Comparison of ENCODE assay signal across 9 mouse cellular contexts in the genomic region with DNA sequence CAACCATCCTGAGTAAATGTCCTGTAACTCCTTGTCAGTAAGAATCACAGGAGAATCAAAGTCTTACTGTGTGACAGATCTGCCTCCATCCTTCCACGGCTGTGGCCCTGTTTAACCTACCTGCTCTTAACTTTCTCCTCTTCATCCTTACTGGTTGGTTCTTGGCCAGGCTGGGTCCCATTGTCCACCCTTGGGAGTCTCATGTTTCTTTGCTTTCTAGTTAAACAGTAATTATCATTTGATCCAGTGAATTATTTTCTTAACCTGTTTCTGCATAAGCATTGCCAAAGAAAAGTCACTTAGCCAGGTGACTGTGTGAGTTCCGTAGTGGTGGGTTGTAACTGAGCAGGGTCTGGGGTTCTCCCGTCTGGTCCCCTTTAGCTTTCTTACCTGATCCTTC. TPM values are rescaled to one million over a fixed set of nuclear protein-coding genes. Genes with fewer than 3 reads are reported as not detected.
DNase-seq lines count a peak whose midpoint lies in the region; ATAC-seq and TF ChIP-seq lines count a peak whose summit lies in the region.
"Not testable (repeated sequence)": the region's sequence is repeated elsewhere in the genome, so short reads cannot be mapped to it uniquely, and the experiment has no call there.
"Had no signal": no experiment of that assay in that cellular context is flagged by ENCODE, and none has a peak within 500 bp of the region (broad histone marks: within the 10 kb centered on the region; RNA-seq: fewer than 3 reads in every experiment).

No protein-coding gene starts in this region.

- 40% methylated on average over 2 of the region's 3 CpGs for WGBS in forebrain, embryonic 15.5 days
- 65% methylated on average over 2 of the region's 3 CpGs for WGBS in hindbrain, embryonic 10.5 days
- WGBS in limb, embryonic 11.5 days, result 29% methylated on average over 1 of the region's 3 CpGs
- WGBS in liver, postnatal 0 days (ENCODE audit: insufficient replicate concordance), result 33% methylated on average over 1 of the region's 3 CpGs
- WGBS in midbrain, postnatal 0 days, result 80% methylated on average over 1 of the region's 3 CpGs

- peak overlapping the region; percentile 39 for H3K4me2 ChIP-seq in forebrain, embryonic 15.5 days (replicated peaks)
- H3K4me2 ChIP-seq in limb, embryonic 11.5 days (ENCODE audit: low read depth, severe bottlenecking), result peak overlapping the region; percentile 27; the same call in 1 of the 2 replicates
- H3K4me2 ChIP-seq in liver, postnatal 0 days (ENCODE audit: low read depth, low read length), result peak overlapping the region; percentile 53
- H3K4me2 ChIP-seq in midbrain, postnatal 0 days (ENCODE audit: low read depth, low read length, poor library complexity, severe bottlenecking), result peak overlapping the region; percentile 18; the same call in 1 of the 2 replicates

- H3K27ac ChIP-seq in bone marrow macrophage, adult 2 months (ENCODE audit: insufficient read depth, low read depth, low read length); forebrain, embryonic 15.5 days (replicated peaks); hindbrain, embryonic 10.5 days; limb, embryonic 11.5 days (replicated peaks; ENCODE audit: low read depth, low read length); liver, postnatal 0 days (ENCODE audit: low read depth); midbrain, postnatal 0 days (ENCODE audit: low read depth, low read length): not testable (repeated sequence)

- H3K36me3 ChIP-seq in forebrain, embryonic 15.5 days, result peaks cover 19% of the 10 kb centered on the region
- H3K36me3 ChIP-seq in hindbrain, embryonic 10.5 days, result peaks cover 30% of the 10 kb centered on the region
- H3K36me3 ChIP-seq in limb, embryonic 11.5 days (ENCODE audit: control insufficient read depth, insufficient read depth, low read length), result not testable (repeated sequence)
- H3K36me3 ChIP-seq in liver, postnatal 0 days (replicated peaks; ENCODE audit: insufficient read depth, low read length), result peaks cover 21% of the 10 kb centered on the region
- H3K36me3 ChIP-seq in midbrain, postnatal 0 days (ENCODE audit: insufficient read depth, low read length), result peaks cover 14% of the 10 kb centered on the region

- ATAC-seq in forebrain, embryonic 15.5 days (replicated peaks); limb, embryonic 11.5 days (ENCODE audit: insufficient number of reproducible peaks, low FRiP score, low TSS enrichment, low read depth); liver, postnatal 0 days; midbrain, postnatal 0 days (ENCODE audit: low FRiP score): not testable (repeated sequence)

- not testable (repeated sequence) for H3K9ac ChIP-seq in forebrain, embryonic 15.5 days (replicated peaks); limb, embryonic 11.5 days (ENCODE audit: low read length); liver, postnatal 0 days (replicated peaks); midbrain, postnatal 0 days (replicated peaks; ENCODE audit: low read length, poor library complexity, severe bottlenecking)

- H3K4me1 ChIP-seq in bone marrow macrophage, adult 2 months (ENCODE audit: control insufficient read depth, insufficient read depth, low read length), result peaks cover 13% of the 10 kb centered on the region
- H3K4me1 ChIP-seq in forebrain, embryonic 15.5 days; hindbrain, embryonic 10.5 days (replicated peaks); limb, embryonic 11.5 days (ENCODE audit: control insufficient read depth, insufficient read depth, low read length); liver, postnatal 0 days (ENCODE audit: insufficient read depth); midbrain, postnatal 0 days (ENCODE audit: insufficient read depth, low read length): not testable (repeated sequence)

- TF ChIP-seq CTCF in bone marrow macrophage, adult 2 months (IDR thresholded peaks at IDR 0.05; ENCODE audit: low read depth, low read length); liver, postnatal 0 days (IDR thresholded peaks at IDR 0.05; ENCODE audit: low read depth); midbrain, postnatal 0 days (IDR thresholded peaks at IDR 0.05): not testable (repeated sequence)

- TF ChIP-seq POLR2A in bone marrow macrophage, adult 2 months (IDR thresholded peaks at IDR 0.05; ENCODE audit: borderline replicate concordance, low read depth, low read length), result not testable (repeated sequence)

- peak overlapping the region; percentile 65; the same call in 1 of the 2 replicates for H3K4me3 ChIP-seq in bone marrow macrophage, adult 2 months (ENCODE audit: insufficient read depth, low read length)
- H3K4me3 ChIP-seq in forebrain, embryonic 15.5 days, result peak overlapping the region; percentile 55
- peak overlapping the region; percentile 59 for H3K4me3 ChIP-seq in hindbrain, embryonic 10.5 days
- not testable (repeated sequence) for H3K4me3 ChIP-seq in limb, embryonic 11.5 days (ENCODE audit: low read depth, low read length); midbrain, postnatal 0 days (ENCODE audit: low read depth, low read length)
- peak overlapping the region; percentile 60; the same call in 1 of the 2 replicates for H3K4me3 ChIP-seq in liver, postnatal 0 days (ENCODE audit: low read depth, low read length)

- not testable (repeated sequence) for H3K9me3 ChIP-seq in forebrain, embryonic 15.5 days; hindbrain, embryonic 10.5 days; limb, embryonic 11.5 days (ENCODE audit: control insufficient read depth, low read length); liver, postnatal 0 days (ENCODE audit: low read length); midbrain, postnatal 0 days (ENCODE audit: low read length)

- not testable (repeated sequence) for TF ChIP-seq EP300 in liver, postnatal 0 days (IDR thresholded peaks at IDR 0.05; ENCODE audit: low read depth)

- not testable (repeated sequence) for DNase-seq in hindbrain, embryonic 10.5 days (ENCODE audit: low spot score); limb, embryonic 11.5 days (ENCODE audit: low spot score); liver, postnatal 0 days; midbrain, postnatal 0 days (ENCODE audit: low spot score)
- peak; percentile 46 for DNase-seq in kidney, adult 11 months

- not testable (repeated sequence) for H3K27me3 ChIP-seq in forebrain, embryonic 15.5 days; hindbrain, embryonic 10.5 days (ENCODE audit: insufficient read depth, poor library complexity, severe bottlenecking); limb, embryonic 11.5 days (ENCODE audit: control insufficient read depth, insufficient read depth, low read length); liver, postnatal 0 days (ENCODE audit: insufficient read depth, low read length); midbrain, postnatal 0 days (ENCODE audit: insufficient read depth, low read length)

RNA-seq across cellular contexts. Expression of a gene that starts 1.2 kb away (rescaled TPM):
- polyA plus RNA-seq in bone marrow macrophage, adult 2 months (2012; ENCODE audit: insufficient read depth, insufficient read length, missing spikeins), result 16.4 and 17.4 TPM in 2 replicates
- 23.6 and 27.2 TPM in 2 replicates for polyA plus RNA-seq in forebrain, embryonic 15.5 days (2015; fragmentation: Nextera tagmentation; extraction: Ambion mirVana)
- polyA plus RNA-seq in hindbrain, embryonic 10.5 days (2016; fragmentation: Nextera tagmentation; extraction: Ambion mirVana), result 40.5 and 43.6 TPM in 2 replicates
- polyA plus RNA-seq in limb, embryonic 11.5 days (2014; fragmentation: Nextera tagmentation; extraction: Ambion mirVana), result 59.2 and 64.0 TPM in 2 replicates
- 8.2 and 8.5 TPM in 2 replicates for polyA plus RNA-seq in liver, postnatal 0 days (2015; fragmentation: Nextera tagmentation; extraction: Ambion mirVana)
- 13.2 and 19.1 TPM in 2 replicates for total RNA-seq in midbrain, postnatal 0 days (2014; rRNA removed)
- 16.6 and 17.9 TPM in 2 replicates for polyA plus RNA-seq in midbrain, postnatal 0 days (2015; fragmentation: Nextera tagmentation; extraction: Ambion mirVana)

RNA-seq across cellular contexts. Expression of a gene that starts 18.6 kb away (rescaled TPM):
- polyA plus RNA-seq in bone marrow macrophage, adult 2 months (2012; ENCODE audit: insufficient read depth, insufficient read length, missing spikeins), result 19.5 and 23.3 TPM in 2 replicates
- 12.0 and 12.1 TPM in 2 replicates for polyA plus RNA-seq in forebrain, embryonic 15.5 days (2015; fragmentation: Nextera tagmentation; extraction: Ambion mirVana)
- polyA plus RNA-seq in hindbrain, embryonic 10.5 days (2016; fragmentation: Nextera tagmentation; extraction: Ambion mirVana), result 18.3 and 19.2 TPM in 2 replicates
- 20.4 and 21.2 TPM in 2 replicates for polyA plus RNA-seq in limb, embryonic 11.5 days (2014; fragmentation: Nextera tagmentation; extraction: Ambion mirVana)
- polyA plus RNA-seq in liver, postnatal 0 days (2015; fragmentation: Nextera tagmentation; extraction: Ambion mirVana), result 27.0 and 28.8 TPM in 2 replicates
- total RNA-seq in midbrain, postnatal 0 days (2014; rRNA removed), result 12.9 and 17.4 TPM in 2 replicates
- polyA plus RNA-seq in midbrain, postnatal 0 days (2015; fragmentation: Nextera tagmentation; extraction: Ambion mirVana), result 12.6 and 15.1 TPM in 2 replicates

RNA-seq across cellular contexts. Expression of a gene that starts 18.9 kb away (rescaled TPM):
- polyA plus RNA-seq in bone marrow macrophage, adult 2 months (2012; ENCODE audit: insufficient read depth, insufficient read length, missing spikeins), result 0.45 TPM in 1 of 2 replicates, not detected in the other
- polyA plus RNA-seq in forebrain, embryonic 15.5 days (2015; fragmentation: Nextera tagmentation; extraction: Ambion mirVana), result 0.14 and 0.48 TPM in 2 replicates
- polyA plus RNA-seq in hindbrain, embryonic 10.5 days (2016; fragmentation: Nextera tagmentation; extraction: Ambion mirVana), result 0.16 TPM in 1 of 2 replicates, not detected in the other
- 0.35 TPM in 1 of 2 replicates, not detected in the other for polyA plus RNA-seq in limb, embryonic 11.5 days (2014; fragmentation: Nextera tagmentation; extraction: Ambion mirVana)
- polyA plus RNA-seq in liver, postnatal 0 days (2015; fragmentation: Nextera tagmentation; extraction: Ambion mirVana), result not detected in 2 replicates
- 3.5 and 5.8 TPM in 2 replicates for total RNA-seq in midbrain, postnatal 0 days (2014; rRNA removed)
- polyA plus RNA-seq in midbrain, postnatal 0 days (2015; fragmentation: Nextera tagmentation; extraction: Ambion mirVana), result 0.48 TPM in 1 of 2 replicates, not detected in the other
- polyA plus RNA-seq: CD4-positive, CD25-positive, alpha-beta regulatory T cell, adult 4 months; erythroblast, embryonic 14.5 days had no signal
